Mouse (Mus musculus) liver, embryonic 14.5 days (tissue): ENCODE measurements at regions not wholly inside any gene's neighbourhood (a gene's known extent, or its start where the extent isn't known, plus 50 kb on each side); places are given as distances from the start of the nearest gene placed in this dataset.

Experiments
- ATAC-seq: fragments of 200-750 bp; cut with Nextera tagmentation; 2 replicates; pipeline ENCODE4 v1.8.0; 2017; ENCODE audit warnings: moderate number of reproducible peaks, mild to moderate bottlenecking, moderate library complexity; ENCODE audit not compliant: insufficient read depth
- DNase-seq, 3 experiments: peaks; one replicate each; pipeline ENCODE4 v3.0.0-alpha.2; 2012 to 2013; ENCODE audit warnings: low read depth in 3 of 3, low spot score in 3 of 3
- H3K27ac ChIP-seq: fragments of 300-500 bp; sonication (generic); 2 replicates; pipeline ENCODE4 v1.5.1; 2014; ENCODE audit warnings: moderate library complexity, mild to moderate bottlenecking, control low read depth, inconsistent platforms
- H3K27me3 ChIP-seq: fragments of 300-500 bp; sonication (generic); 2 replicates; pipeline ENCODE4 v1.6.1; 2014; ENCODE audit warnings: mild to moderate bottlenecking, low read length, moderate library complexity; ENCODE audit not compliant: control insufficient read depth, insufficient read depth
- H3K36me3 ChIP-seq: fragments of 300-500 bp; sonication (generic); replicated peaks from 2 replicates; pipeline ENCODE4 v1.6.1; 2014; ENCODE audit warnings: low read depth; ENCODE audit not compliant: control insufficient read depth, insufficient read depth
- H3K4me1 ChIP-seq, 2 experiments: fragments of 200-500 bp in 1 of 2; fragments of 300-500 bp in 1 of 2; sonication (generic) in 1 of 2; replicated peaks; 2 replicates each; pipeline ENCODE4 v1.6.1; 2012 to 2014; ENCODE audit warnings: antibody characterized with exemption in 1 of 2, inconsistent platforms in 1 of 2, low read length in 1 of 2; ENCODE audit not compliant: control insufficient read depth in 2 of 2, insufficient read depth in 2 of 2
- H3K4me2 ChIP-seq: fragments of 300-500 bp; sonication (generic); 2 replicates; pipeline ENCODE4 v1.6.1; 2014; ENCODE audit warnings: low read depth, mild to moderate bottlenecking, control low read depth, moderate library complexity
- H3K4me3 ChIP-seq, 2 experiments: fragments of 200-500 bp in 1 of 2; fragments of 300-500 bp in 1 of 2; sonication (generic) in 1 of 2; 2 replicates each; pipeline ENCODE4 v1.5.1; 2012 to 2014; ENCODE audit warnings: low read depth in 2 of 2, low read length in 2 of 2, mild to moderate bottlenecking in 2 of 2, control low read depth in 1 of 2, inconsistent platforms in 1 of 2, moderate library complexity in 1 of 2; ENCODE audit not compliant: insufficient read depth in 1 of 2
- H3K9ac ChIP-seq: fragments of 300-500 bp; sonication (generic); replicated peaks from 2 replicates; pipeline ENCODE4 v1.6.1; 2014; ENCODE audit warnings: mild to moderate bottlenecking, control low read depth, moderate library complexity
- H3K9me3 ChIP-seq: fragments of 300-500 bp; sonication (generic); 2 replicates; pipeline ENCODE4 v1.6.1; 2016; ENCODE audit warnings: low read length, mixed read lengths; ENCODE audit not compliant: control insufficient read depth
- CTCF ChIP-seq: IDR thresholded peaks from 2 replicates; pipeline ENCODE4 v1.5.1; 2016; ENCODE audit warnings: antibody characterized with exemption, low read depth, control low read depth
- EP300 ChIP-seq: IDR thresholded peaks from 2 replicates; pipeline ENCODE4 v1.6.1; 2016; ENCODE audit warnings: antibody characterized with exemption, low read depth
- WGBS: fragments of 180-500 bp; shearing (Covaris S2); extraction: QIAGEN DNeasy Blood & Tissue Kit; methylation state at CpG from one replicate; pipeline ENCODE4 v1.1.7; 2014; ENCODE audit not compliant: insufficient replicate concordance; 5-methylcytosine and 5-hydroxymethylcytosine counted together

GRCm38 (mm10) chr3:40118551-40118950 is 412.5 kb upstream of the Intu start:
- 50% methylated on average over 3 of the region's 3 CpGs for WGBS
- no peak for TF ChIP-seq CTCF
- no peak for TF ChIP-seq EP300
- ATAC-seq (no peak), DNase-seq (no peak)
- H3K9me3 ChIP-seq: no peaks in the 10 kb centered on the region
- H3K9ac ChIP-seq: no peak overlapping the region
- no peak overlapping the region for H3K4me3 ChIP-seq
- no peak overlapping the region for H3K27ac ChIP-seq
- no peaks in the 10 kb centered on the region for H3K4me1 ChIP-seq
- no peaks in the 10 kb centered on the region for H3K27me3 ChIP-seq
- H3K36me3 ChIP-seq: no peaks in the 10 kb centered on the region
- no peak overlapping the region for H3K4me2 ChIP-seq

- no peak overlapping the region for H3K4me2 ChIP-seq
- H3K27ac ChIP-seq: no peak overlapping the region
- DNase-seq (no peak), ATAC-seq (no peak)
- 49% methylated on average over 1 of the region's 1 CpGs for WGBS
- H3K4me3 ChIP-seq: no peak overlapping the region
- no peaks in the 10 kb centered on the region for H3K9me3 ChIP-seq
- H3K36me3 ChIP-seq: no peaks in the 10 kb centered on the region
- H3K4me1 ChIP-seq: no peaks in the 10 kb centered on the region
- no peaks in the 10 kb centered on the region for H3K27me3 ChIP-seq
- no peak overlapping the region for H3K9ac ChIP-seq
- TF ChIP-seq EP300: no peak
- no peak for TF ChIP-seq CTCF
Measured at GRCm38 (mm10) chr3:40119462-40119861, 411.6 kb upstream of the Intu start.

GRCm38 (mm10) chr3:40120298-40120875 is 410.7 kb upstream of the Intu start:
- H3K9me3 ChIP-seq: no peaks in the 10 kb centered on the region
- no peak overlapping the region for H3K27ac ChIP-seq
- no peak overlapping the region for H3K4me3 ChIP-seq
- H3K27me3 ChIP-seq: no peaks in the 10 kb centered on the region
- no peak overlapping the region for H3K9ac ChIP-seq
- H3K36me3 ChIP-seq: no peaks in the 10 kb centered on the region
- ATAC-seq: no peak
- 15% methylated on average over 4 of the region's 4 CpGs for WGBS
- no peaks in the 10 kb centered on the region for H3K4me1 ChIP-seq
- TF ChIP-seq CTCF: no peak
- TF ChIP-seq EP300: no peak
- DNase-seq: no peak
- no peak overlapping the region for H3K4me2 ChIP-seq

GRCm38 (mm10) chr3:40123558-40124236 is 407.4 kb upstream of the Intu start:
- Histone ChIP-seq H3K4me1 (no peaks in the 10 kb centered on the region), H3K27ac (no peak overlapping the region), H3K27me3 (no peaks in the 10 kb centered on the region), H3K9ac (no peak overlapping the region), H3K9me3 (no peaks in the 10 kb centered on the region), H3K36me3 (no peaks in the 10 kb centered on the region), H3K4me2 (no peak overlapping the region), H3K4me3 (no peak overlapping the region)
- DNase-seq (no peak), ATAC-seq (no peak)
- TF ChIP-seq CTCF: no peak
- TF ChIP-seq EP300: no peak
- 65% methylated on average over 9 of the region's 9 CpGs for WGBS

GRCm38 (mm10) chr3:40126903-40127302 is 404.2 kb upstream of the Intu start:
- no peak overlapping the region for H3K9ac ChIP-seq
- ATAC-seq: no peak
- no peak overlapping the region for H3K4me3 ChIP-seq
- no peaks in the 10 kb centered on the region for H3K36me3 ChIP-seq
- H3K27ac ChIP-seq: no peak overlapping the region
- DNase-seq: no peak
- no peak overlapping the region for H3K4me2 ChIP-seq
- H3K4me1 ChIP-seq: no peaks in the 10 kb centered on the region
- no peak for TF ChIP-seq CTCF
- no peak for TF ChIP-seq EP300
- WGBS: 56% methylated on average over 2 of the region's 2 CpGs
- no peaks in the 10 kb centered on the region for H3K9me3 ChIP-seq
- no peaks in the 10 kb centered on the region for H3K27me3 ChIP-seq
